Mouse (Mus musculus): ENCODE results near the gene Ssbp3.

- TF ChIP-seq POLR2A (IDR thresholded peaks at IDR 0.05; ENCODE audit: borderline replicate concordance, extremely low read depth, low read depth, low read length) (no peak), CTCF (IDR thresholded peaks at IDR 0.05; ENCODE audit: insufficient read depth, low read length) (no peak)
Measured at GRCm38 (mm10) chr4:106981385-106982103, 71.0 kb downstream of the Ssbp3 start.

Measured in lung, adult 2 months (tissue).